In the genomic region with DNA sequence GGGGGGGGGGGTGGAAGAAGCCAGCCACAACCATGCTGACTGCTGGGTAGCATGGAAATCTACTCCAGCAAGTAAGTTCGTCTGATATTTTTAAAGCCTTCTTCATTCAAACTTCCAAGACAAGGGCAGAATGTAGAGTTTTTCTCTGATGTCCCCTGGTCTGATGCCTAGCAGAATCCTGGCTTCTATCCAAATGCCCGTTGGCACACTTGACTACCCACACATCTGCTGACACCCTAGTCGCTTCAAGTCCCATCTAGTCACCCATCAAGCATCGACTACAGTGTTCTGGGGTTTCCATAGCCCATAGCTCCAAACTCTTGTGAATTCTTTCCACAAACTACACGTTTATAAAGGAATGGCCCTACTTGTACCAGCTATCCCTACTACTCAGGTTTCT, we compare ENCODE assay signal across 24 mouse cellular contexts. TPM values are rescaled to one million over a fixed set of nuclear protein-coding genes. Genes with fewer than 3 reads are reported as not detected.
DNase-seq lines count a peak whose midpoint lies in the region; ATAC-seq and TF ChIP-seq lines count a peak whose summit lies in the region.
"Had no signal": no experiment of that assay in that cellular context is flagged by ENCODE, and none has a peak within 500 bp of the region (broad histone marks: within the 10 kb centered on the region; RNA-seq: fewer than 3 reads in every experiment).

No protein-coding gene starts in this region.

- WGBS in hindbrain, postnatal 0 days: 46% methylated on average over 5 of the region's 5 CpGs
- 51% methylated on average over 5 of the region's 5 CpGs for WGBS in hindbrain, embryonic 16.5 days

- H3K36me3 ChIP-seq in hindbrain, postnatal 0 days (ENCODE audit: insufficient read depth, low read length): no peaks in the 10 kb centered on the region
- no peaks in the 10 kb centered on the region for H3K36me3 ChIP-seq in hindbrain, embryonic 16.5 days (ENCODE audit: control insufficient read depth, insufficient read depth, low read length)
- H3K36me3 ChIP-seq: embryonic facial prominence, embryonic 13.5 days; G1E; heart, embryonic 10.5 days; hindbrain, embryonic 13.5 days had no signal

- no peaks in the 10 kb centered on the region for H3K4me1 ChIP-seq in hindbrain, postnatal 0 days (ENCODE audit: insufficient read depth, low read length)
- no peaks in the 10 kb centered on the region for H3K4me1 ChIP-seq in hindbrain, embryonic 16.5 days (ENCODE audit: control insufficient read depth, insufficient read depth, low read depth, low read length)

- H3K4me2 ChIP-seq in hindbrain, postnatal 0 days (ENCODE audit: low read depth, low read length): no peak overlapping the region
- H3K4me2 ChIP-seq in hindbrain, embryonic 16.5 days (ENCODE audit: low read length): no peak overlapping the region
- H3K4me2 ChIP-seq: embryonic facial prominence, embryonic 13.5 days; forebrain, embryonic 13.5 days; hindbrain, embryonic 13.5 days had no signal

- ATAC-seq in hindbrain, postnatal 0 days: 0 out of 2 replicates have a peak, but pooled peaks have one; percentile 43
- ATAC-seq in hindbrain, embryonic 16.5 days: no peak
- ATAC-seq: CD4-positive, CD25-positive, alpha-beta regulatory T cell, adult 4 months; forebrain, embryonic 13.5 days; inflammation-experienced regulatory T-cells, adult 6 months had no signal

- H3K4me3 ChIP-seq in hindbrain, postnatal 0 days (ENCODE audit: low read length): no peak overlapping the region
- no peak overlapping the region for H3K4me3 ChIP-seq in hindbrain, embryonic 16.5 days (ENCODE audit: low read length)
- H3K4me3 ChIP-seq: embryonic facial prominence, embryonic 13.5 days; forebrain, embryonic 13.5 days; heart, embryonic 10.5 days; hindbrain, embryonic 13.5 days had no signal

- TF ChIP-seq POLR2A in brain, embryonic 14.5 days (IDR thresholded peaks at IDR 0.05; ENCODE audit: borderline replicate concordance, extremely low read depth, insufficient read depth, insufficient read length, poor library complexity, severe bottlenecking): no peak

- no peak overlapping the region for H3K9ac ChIP-seq in hindbrain, postnatal 0 days (replicated peaks; ENCODE audit: low read length)
- H3K9ac ChIP-seq in hindbrain, embryonic 16.5 days (ENCODE audit: low read depth, low read length): no peak overlapping the region
- H3K9ac ChIP-seq: embryonic facial prominence, embryonic 13.5 days; forebrain, embryonic 13.5 days; hindbrain, embryonic 13.5 days had no signal

- DNase-seq in cerebellum, postnatal 10 days: peak; percentile 50 to 63
- no peak for DNase-seq in cerebellum, postnatal 36 days
- DNase-seq in hindbrain, postnatal 0 days (ENCODE audit: low spot score): peak; percentile 68
- peak; percentile 54 for DNase-seq in left cerebral cortex, postnatal 4 days
- no peak for DNase-seq in left cerebral cortex, postnatal 36 days (ENCODE audit: low spot score in 2 of 2)
- peak; percentile 67 for DNase-seq in brain, embryonic 14.5 days (ENCODE audit: low read depth)
- DNase-seq: adrenal gland, adult 8-10 months; adrenal gland, postnatal 36 days; B cell, adult 2 months; cerebellum, adult 11 months; cerebellum, adult 8-10 months; cerebellum, postnatal 25 days; gastrocnemius, postnatal 10 days; heart, adult 18-20 months; heart, postnatal 10 days; heart, postnatal 4 days had no signal

- H3K27me3 ChIP-seq in hindbrain, postnatal 0 days (ENCODE audit: insufficient read depth, low read length): no peaks in the 10 kb centered on the region
- no peaks in the 10 kb centered on the region for H3K27me3 ChIP-seq in hindbrain, embryonic 16.5 days (replicated peaks; ENCODE audit: control insufficient read depth, insufficient read depth, low read length)
- H3K27me3 ChIP-seq: embryonic facial prominence, embryonic 13.5 days; forebrain, embryonic 13.5 days; hindbrain, embryonic 13.5 days had no signal

- H3K9me3 ChIP-seq in hindbrain, postnatal 0 days (ENCODE audit: low read length): no peaks in the 10 kb centered on the region
- no peaks in the 10 kb centered on the region for H3K9me3 ChIP-seq in hindbrain, embryonic 16.5 days (ENCODE audit: control insufficient read depth, low read length)
- H3K9me3 ChIP-seq: embryonic facial prominence, embryonic 13.5 days; forebrain, embryonic 13.5 days; G1E; heart, embryonic 10.5 days; hindbrain, embryonic 13.5 days had no signal

- TF ChIP-seq CTCF in hindbrain, postnatal 0 days (IDR thresholded peaks at IDR 0.05; ENCODE audit: low read depth): no peak
- TF ChIP-seq CTCF in brain, embryonic 14.5 days (IDR thresholded peaks at IDR 0.05; ENCODE audit: borderline replicate concordance, extremely low read depth, insufficient read depth, insufficient read length): no peak

- no peak overlapping the region for H3K27ac ChIP-seq in hindbrain, postnatal 0 days
- no peak overlapping the region for H3K27ac ChIP-seq in hindbrain, embryonic 16.5 days (ENCODE audit: low read depth, low read length)
- H3K27ac ChIP-seq: embryonic facial prominence, embryonic 13.5 days; forebrain, embryonic 13.5 days; heart, embryonic 10.5 days; hindbrain, embryonic 13.5 days had no signal

- intact Hi-C loops in left cerebral cortex, postnatal 4 days (cut with DNase I): no loop called here
- intact Hi-C loops in left cerebral cortex, postnatal 36 days (cut with DNase I): no loop called here

RNA-seq across cellular contexts. Expression of a gene that starts 36.5 kb away (rescaled TPM):
- 46.7 and 50.0 TPM in 2 replicates for total RNA-seq in hindbrain, postnatal 0 days (2014; rRNA removed)
- 20.0 and 20.7 TPM in 2 replicates for polyA plus RNA-seq in hindbrain, postnatal 0 days (2015; fragmentation: Nextera tagmentation; extraction: Ambion mirVana)
- polyA plus RNA-seq in hindbrain, embryonic 16.5 days (2015; fragmentation: Nextera tagmentation; extraction: Ambion mirVana): 21.1 and 25.5 TPM in 2 replicates
- total RNA-seq in left cerebral cortex, postnatal 4 days (2021): 10 to 100 TPM; 27.3 to 32.0 TPM
- 10 to 100 TPM; 22.6 to 25.3 TPM for total RNA-seq in left cerebral cortex, postnatal 36 days (2021)
- polyA plus RNA-seq in brain, embryonic 14.5 days (2012; rRNA removed): 30.7 and 36.8 TPM in 2 replicates

Comparison
In these comparisons a context has a peak if more than half of its experiments do, and no peak if none do; other contexts are left out.
1. DNase-seq: peak in cerebellum, postnatal 10 days (2 of 2), hindbrain, postnatal 0 days (single experiment), left cerebral cortex, postnatal 4 days (single experiment) and brain, embryonic 14.5 days (single experiment); none in cerebellum, postnatal 36 days (0 of 2) and left cerebral cortex, postnatal 36 days (0 of 2).